Mouse (Mus musculus) frontal cortex, postnatal 25 days (tissue): Measurements from ENCODE around the gene Cyb5r4.
A peak's percentile ranks its signal among the peaks of the same experiment; 100 is the strongest.
"Not testable (repeated sequence)": the region's sequence is repeated elsewhere in the genome, so short reads cannot be mapped to it uniquely, and the experiment has no call there.

Source experiments
- DNase-seq, 2 experiments: peaks; one replicate each; pipeline ENCODE4 v3.0.0; 2022; ENCODE audit warnings: low spot score in 2 of 2

Cyb5r4 gene

DNA sequence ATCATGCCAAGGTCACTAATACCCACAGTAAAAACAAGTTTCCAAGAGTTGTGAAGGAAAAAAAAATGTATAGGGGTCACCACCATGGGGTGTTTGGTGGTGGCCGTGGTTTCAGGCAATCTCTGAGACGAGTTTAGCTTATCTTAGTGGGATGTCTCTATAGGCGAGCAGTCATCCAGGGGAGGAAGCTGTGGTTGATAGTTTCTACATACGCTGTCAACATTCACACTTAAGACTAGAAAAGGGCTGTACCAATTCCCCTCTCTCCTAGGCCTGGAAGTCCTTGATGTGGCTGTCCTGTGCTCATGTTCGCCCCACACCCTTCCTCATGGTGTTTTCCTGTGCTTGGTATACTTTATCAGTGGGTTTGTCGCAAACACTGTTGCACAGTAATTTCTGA, 4.0 kb downstream of the Cyb5r4 start:
- no peak for DNase-seq

DNA sequence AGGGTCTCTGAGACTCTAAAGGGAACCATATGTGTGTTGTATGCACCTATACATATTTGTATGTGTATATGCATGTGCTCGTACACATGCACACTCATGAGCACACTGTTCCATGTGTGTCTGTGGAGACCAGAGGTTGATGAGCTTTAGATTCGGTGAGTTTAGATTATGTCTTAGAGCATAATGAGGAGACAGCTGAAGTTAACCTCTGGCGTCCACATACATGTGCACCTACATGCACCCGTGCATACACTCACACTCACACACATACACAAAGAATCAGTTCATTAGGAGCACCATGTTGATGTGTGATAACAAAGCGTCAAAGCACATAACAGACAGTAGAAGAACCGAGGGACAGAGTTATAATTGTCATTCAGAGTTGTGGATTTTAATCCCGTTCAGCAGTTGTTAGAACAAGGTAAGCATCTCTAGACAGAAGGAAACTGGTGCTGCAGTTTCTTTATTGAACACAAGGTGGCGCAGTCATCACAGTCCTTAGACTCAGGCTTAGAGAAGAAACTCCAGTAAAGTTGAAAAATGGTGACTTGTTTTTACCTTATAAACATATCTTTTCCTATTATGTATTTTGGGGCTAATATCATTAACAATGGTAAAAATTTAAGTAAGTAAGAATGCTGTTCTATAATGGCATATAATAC, 5.7 kb downstream of the Cyb5r4 start:
- DNase-seq: peak; percentile 45 to 57

DNA sequence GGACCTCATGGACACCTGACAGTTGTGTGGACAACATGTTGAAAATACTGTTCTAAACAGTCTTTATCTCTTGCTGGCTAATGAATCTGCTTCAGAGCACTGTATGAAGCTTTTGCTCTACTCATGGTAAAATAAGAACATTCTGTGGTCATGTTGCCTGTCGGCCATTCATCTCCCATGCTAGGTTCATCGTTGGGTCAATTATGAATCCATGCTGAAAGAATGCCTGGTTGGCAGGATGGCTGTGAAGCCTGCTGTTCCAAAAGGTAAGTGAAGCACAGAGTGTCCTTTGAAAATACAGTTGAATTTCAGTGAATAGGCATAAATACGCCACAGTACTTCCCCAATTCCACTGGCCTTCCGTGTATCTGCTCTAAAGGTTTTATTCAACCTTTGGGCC, 10.4 kb downstream of the Cyb5r4 start:
- DNase-seq: no peak

- DNase-seq: no peak
These were observed 13.2 kb downstream of the Cyb5r4 start for GRCm38 (mm10) chr9:87034831-87035580.

GRCm38 (mm10) chr9:87049425-87049824, 27.6 kb downstream of the Cyb5r4 start:
- DNase-seq: no peak

GRCm38 (mm10) chr9:87055547-87056235, 33.9 kb downstream of the Cyb5r4 start:
- DNase-seq: no peak

GRCm38 (mm10) chr9:87062337-87062736, 40.5 kb downstream of the Cyb5r4 start:
- DNase-seq: no peak

DNA sequence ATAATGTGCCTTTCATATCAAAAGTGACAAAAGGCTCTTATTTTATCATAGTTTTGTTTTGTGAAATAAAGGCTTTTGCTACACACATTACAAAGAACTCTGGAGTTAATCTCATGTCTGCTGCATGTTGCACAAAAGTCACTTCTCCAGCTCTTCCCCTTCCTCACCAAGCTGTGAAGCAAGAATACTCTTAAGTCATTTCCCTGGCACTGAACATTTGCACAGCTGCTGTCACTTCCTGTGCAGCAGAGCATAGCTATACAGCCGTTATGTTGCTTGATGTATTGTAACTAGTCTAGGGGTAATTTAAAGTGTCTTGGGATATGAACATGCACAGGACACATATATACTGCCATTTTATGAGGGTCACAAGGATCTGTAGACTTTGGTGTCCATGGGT, 46.3 kb downstream of the Cyb5r4 start:
- DNase-seq: no peak

DNA sequence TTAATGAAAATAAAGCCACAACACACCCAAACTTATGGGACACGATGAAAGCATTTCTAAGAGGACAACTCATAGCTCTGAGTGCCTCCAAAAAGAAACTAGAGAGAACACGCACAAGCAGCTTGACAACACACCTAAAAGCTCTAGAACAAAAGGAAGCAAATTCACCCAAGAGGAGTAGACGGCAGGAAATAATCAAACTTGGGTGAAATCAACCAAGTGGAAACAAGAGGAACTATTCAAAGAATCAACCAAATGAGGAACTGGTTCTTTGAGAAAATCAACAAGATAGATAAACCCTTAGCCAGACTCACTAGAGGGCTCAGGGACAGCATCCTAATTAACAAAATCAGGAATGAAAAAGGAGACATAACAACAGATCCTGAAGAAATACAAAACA, 49.8 kb downstream of the Cyb5r4 start:
- not testable (repeated sequence) for DNase-seq

DNA sequence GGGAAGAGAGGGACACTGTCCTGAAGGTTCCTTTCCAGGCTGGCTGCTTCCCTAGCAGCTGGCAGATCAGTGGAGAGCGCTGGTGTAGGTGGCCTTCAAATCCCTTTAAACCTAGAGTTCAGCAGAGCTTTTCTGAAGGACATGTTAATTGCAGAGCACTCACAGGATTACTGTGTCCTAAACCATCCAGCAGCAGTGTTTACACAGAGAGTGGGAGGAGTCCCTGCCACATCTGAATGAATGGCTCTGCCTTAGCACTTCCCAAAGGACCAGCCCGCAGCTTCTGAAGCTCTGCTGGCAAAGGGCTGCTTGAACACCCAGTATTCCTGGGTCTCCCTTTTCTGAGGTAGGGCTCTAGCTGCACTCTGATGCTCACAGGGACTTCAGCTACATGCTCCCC, 56.1 kb downstream of the Cyb5r4 start:
- DNase-seq: no peak

- DNase-seq: no peak
These were observed 57.7 kb downstream of the Cyb5r4 start for GRCm38 (mm10) chr9:87079511-87079910.

DNA sequence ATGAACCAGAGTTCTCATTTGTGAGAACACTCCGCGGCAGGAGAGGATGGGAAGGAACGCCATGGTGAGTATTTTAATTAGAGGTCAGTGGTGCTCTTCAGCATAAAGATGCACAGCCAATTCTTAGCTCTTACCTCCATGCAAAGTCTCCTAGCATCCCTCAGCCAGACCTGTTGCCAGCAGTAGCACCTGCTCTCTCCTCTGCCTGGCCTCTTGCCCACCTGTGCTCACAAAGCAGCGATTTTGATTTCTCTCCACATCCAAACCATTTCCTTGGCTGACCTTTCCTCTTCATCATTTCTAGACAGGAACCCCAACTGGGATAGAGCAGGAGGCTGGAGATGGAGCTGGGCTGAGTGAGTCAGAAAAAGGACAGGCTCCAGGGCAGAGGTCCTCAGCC, 65.2 kb downstream of the Cyb5r4 start:
- DNase-seq: no peak

DNA sequence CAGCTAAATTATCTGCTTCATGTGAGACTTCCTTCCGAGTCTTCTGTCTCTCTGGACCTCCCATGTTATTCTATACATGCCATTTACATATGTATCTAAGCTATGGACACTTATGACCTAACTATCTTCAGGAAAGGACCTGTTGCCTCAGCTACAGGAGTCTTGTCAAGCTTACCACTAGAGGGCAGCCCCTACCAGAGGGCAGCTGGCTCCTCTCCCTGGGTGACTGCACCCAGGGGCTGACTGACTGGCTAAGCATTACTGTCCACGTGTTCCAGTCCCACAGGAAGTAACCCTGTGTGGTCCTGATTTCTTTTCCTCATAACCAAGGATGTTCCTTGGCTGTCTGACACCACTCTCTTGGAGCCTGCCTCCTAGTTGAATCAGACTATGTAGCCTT, 76.2 kb downstream of the Cyb5r4 start:
- peak in 1 of 2 experiments; percentile 31 for DNase-seq

- no peak for DNase-seq
These were observed 93.2 kb downstream of the Cyb5r4 start for GRCm38 (mm10) chr9:87115019-87115418.

- no peak for DNase-seq
These were observed 93.7 kb downstream of the Cyb5r4 start for GRCm38 (mm10) chr9:87115456-87115931.

DNA sequence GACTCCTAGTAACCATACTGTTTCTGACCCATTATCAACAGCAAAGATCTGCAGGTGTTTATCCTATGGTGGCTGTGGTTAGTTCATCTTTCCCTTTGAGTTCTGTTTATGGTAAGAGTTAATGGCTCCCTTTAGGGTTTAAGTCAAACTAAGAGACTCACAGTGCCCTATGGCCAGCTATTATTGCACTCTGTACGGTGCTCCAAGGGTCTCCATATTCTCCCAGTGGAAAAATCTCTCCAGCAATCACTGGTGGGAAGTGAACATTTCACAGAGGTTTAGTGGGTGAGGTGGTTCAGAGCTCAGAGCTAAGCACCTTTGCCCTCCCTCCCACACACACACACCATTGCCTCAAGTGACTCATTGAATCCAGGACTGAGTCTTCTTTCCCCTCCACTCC, 94.2 kb downstream of the Cyb5r4 start:
- DNase-seq: no peak

- no peak for DNase-seq
These were observed 97.2 kb downstream of the Cyb5r4 start for GRCm38 (mm10) chr9:87118996-87119395.

DNA sequence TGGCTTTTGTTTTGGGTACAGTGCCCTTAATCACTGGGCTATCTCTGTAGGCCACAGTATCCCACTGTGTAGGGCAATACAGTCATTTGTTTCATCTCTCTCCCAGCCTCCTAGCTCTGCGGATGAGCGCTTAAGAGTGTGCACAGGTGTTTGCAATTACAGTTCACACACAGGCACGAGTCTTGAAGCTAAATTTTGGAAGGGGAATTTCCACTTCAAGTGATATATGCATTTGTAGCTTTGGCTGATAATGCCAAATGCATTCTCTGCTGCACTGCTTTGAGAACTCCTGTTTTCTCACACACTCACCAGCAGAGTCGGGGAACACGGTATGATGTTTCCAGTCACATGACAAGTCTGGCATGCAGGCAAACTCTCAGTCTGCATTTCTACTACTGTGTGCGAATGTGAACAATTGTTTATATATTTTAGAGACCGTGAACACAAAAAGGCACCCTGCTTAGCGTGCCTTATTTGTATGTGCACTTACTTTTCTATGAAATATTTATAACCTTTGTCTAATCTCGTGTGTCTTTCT, 100.2 kb downstream of the Cyb5r4 start:
- DNase-seq: no peak

- DNase-seq: not testable (repeated sequence)
These were observed 105.2 kb downstream of the Cyb5r4 start for GRCm38 (mm10) chr9:87127046-87127445.
